Mouse (Mus musculus) stomach, embryonic 15.5 days (tissue): ENCODE measurements around the gene Zfp719. TPM values are rescaled to one million over a fixed set of nuclear protein-coding genes. Genes with fewer than 3 reads are reported as not detected.

Experiments
- ATAC-seq: fragments of 200-750 bp; cut with Nextera tagmentation; 2 replicates; pipeline ENCODE4 v1.8.0; 2017; ENCODE audit warnings: low read depth, moderate number of reproducible peaks, moderate TSS enrichment; ENCODE audit not compliant: insufficient read depth, low FRiP score
- H3K27ac ChIP-seq: fragments of 300-500 bp; sonication (generic); 2 replicates; pipeline ENCODE4 v1.5.1; 2015; ENCODE audit warnings: mild to moderate bottlenecking, inconsistent platforms
- H3K27me3 ChIP-seq: fragments of 300-500 bp; sonication (generic); replicated peaks from 2 replicates; pipeline ENCODE4 v1.6.1; 2015; ENCODE audit warnings: inconsistent platforms
- H3K36me3 ChIP-seq: fragments of 300-500 bp; sonication (generic); 2 replicates; pipeline ENCODE4 v1.6.1; 2015; ENCODE audit warnings: inconsistent platforms
- H3K4me1 ChIP-seq: fragments of 300-500 bp; sonication (generic); 2 replicates; pipeline ENCODE4 v1.6.1; 2015; ENCODE audit warnings: inconsistent platforms
- H3K4me2 ChIP-seq: fragments of 300-500 bp; sonication (generic); 2 replicates; pipeline ENCODE4 v1.6.1; 2015; ENCODE audit warnings: mild to moderate bottlenecking, inconsistent platforms
- H3K4me3 ChIP-seq: fragments of 300-500 bp; sonication (generic); replicated peaks from 2 replicates; pipeline ENCODE4 v1.5.1; 2015; ENCODE audit warnings: inconsistent platforms
- H3K9ac ChIP-seq: fragments of 300-500 bp; sonication (generic); 2 replicates; pipeline ENCODE4 v1.6.1; 2015; ENCODE audit warnings: inconsistent platforms
- H3K9me3 ChIP-seq: fragments of 300-500 bp; sonication (generic); 2 replicates; pipeline ENCODE4 v1.6.1; 2016; ENCODE audit warnings: inconsistent platforms
- WGBS: fragments of 180-500 bp; shearing (Covaris S2); methylation state at CpG from one replicate; pipeline ENCODE4 v1.1.7; 2015; 5-methylcytosine and 5-hydroxymethylcytosine counted together
- polyA plus RNA-seq: library from polyadenylated mRNA; unstranded; fragments of >200 nt; fragmentation: Nextera tagmentation; extraction: Ambion mirVana; gene quantifications from 2 replicates; pipeline ENCODE4 v1.2.1, GENCODE M21; 2015

Zfp719 gene
- polyA plus RNA-seq, 1 experiment from 2014 or later, result 10.3 TPM

DNA sequence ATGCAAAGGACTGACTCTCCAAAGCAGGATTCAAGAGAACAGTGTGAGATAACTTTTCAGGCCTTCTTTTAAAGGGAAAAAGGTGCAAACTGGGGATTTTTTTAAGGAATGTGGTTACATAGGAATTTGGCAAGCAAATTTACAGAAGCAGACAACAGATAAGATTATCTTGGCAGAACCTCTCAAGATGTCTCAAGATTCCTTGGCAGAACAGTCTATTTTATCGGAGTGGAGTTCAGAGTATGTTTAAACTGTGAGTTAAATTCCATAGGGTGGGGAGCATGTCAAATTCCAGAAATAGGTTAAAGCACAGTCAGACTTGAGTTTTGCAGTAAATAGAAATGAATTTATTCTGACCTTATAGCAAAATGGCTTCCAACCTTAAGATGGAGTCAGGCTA is 22.5 kb upstream of the Zfp719 start:
- ATAC-seq, result no peak
- no peaks in the 10 kb centered on the region for H3K4me1 ChIP-seq
- 25% methylated on average over 1 of the region's 1 CpGs for WGBS
- no peaks in the 10 kb centered on the region for H3K36me3 ChIP-seq
- no peak overlapping the region for H3K4me3 ChIP-seq
- H3K9ac ChIP-seq, result no peak overlapping the region
- H3K27me3 ChIP-seq, result no peaks in the 10 kb centered on the region
- no peak overlapping the region for H3K27ac ChIP-seq
- H3K4me2 ChIP-seq, result no peak overlapping the region
- no peaks in the 10 kb centered on the region for H3K9me3 ChIP-seq

DNA sequence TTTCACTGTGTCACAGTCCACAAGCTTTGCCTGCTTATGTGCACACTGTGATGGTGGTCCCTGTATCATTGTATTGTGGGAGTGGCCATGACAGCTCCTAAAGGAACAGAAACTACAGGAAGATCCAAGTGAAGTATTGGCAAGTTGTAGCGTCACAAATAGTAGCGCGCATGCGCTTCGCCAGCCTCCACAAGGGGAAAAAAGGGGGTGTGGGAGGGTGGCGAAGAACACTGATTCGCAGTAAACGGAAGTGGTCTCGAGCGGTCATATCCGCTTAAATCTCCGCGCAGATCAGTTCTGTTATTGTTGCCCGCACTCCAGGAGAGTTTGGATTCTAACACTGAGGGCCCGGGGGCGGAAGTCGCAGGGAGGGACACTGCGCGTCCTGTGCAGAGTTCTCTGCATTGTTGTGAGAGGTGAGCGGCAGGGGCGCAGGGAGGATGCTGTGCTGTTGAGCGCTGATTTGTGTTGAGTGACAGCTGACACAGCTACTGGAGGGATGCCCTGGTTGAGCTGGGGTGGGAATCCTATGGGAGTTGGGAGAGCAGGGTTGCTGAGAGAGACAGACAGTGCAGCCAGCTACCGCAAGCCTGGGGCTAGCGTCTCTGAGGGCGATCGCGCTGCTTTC is 17.3 kb upstream of the Zfp719 start, which contains the start of gene Zfp658:
Gene Zfp658 (plus strand): TSS at position 251 of the 628 bp plus-strand sequence.
- no peaks in the 10 kb centered on the region for H3K9me3 ChIP-seq
- H3K4me3 ChIP-seq, result peak within 1 kb of the TSS; percentile 79
- H3K27ac ChIP-seq, result peak within 1 kb of the TSS; percentile 76
- H3K36me3 ChIP-seq, result no peaks in the 10 kb centered on the region
- peaks cover 9% of the 10 kb centered on the region; the same call in 1 of the 2 replicates for H3K4me1 ChIP-seq
- peak; percentile 77 for ATAC-seq
- H3K9ac ChIP-seq, result peak within 1 kb of the TSS; percentile 64
- H3K27me3 ChIP-seq, result no peaks in the 10 kb centered on the region
- WGBS, result under 1% methylated on average over 27 of the region's 27 CpGs
- H3K4me2 ChIP-seq, result peak within 1 kb of the TSS; percentile 83

DNA sequence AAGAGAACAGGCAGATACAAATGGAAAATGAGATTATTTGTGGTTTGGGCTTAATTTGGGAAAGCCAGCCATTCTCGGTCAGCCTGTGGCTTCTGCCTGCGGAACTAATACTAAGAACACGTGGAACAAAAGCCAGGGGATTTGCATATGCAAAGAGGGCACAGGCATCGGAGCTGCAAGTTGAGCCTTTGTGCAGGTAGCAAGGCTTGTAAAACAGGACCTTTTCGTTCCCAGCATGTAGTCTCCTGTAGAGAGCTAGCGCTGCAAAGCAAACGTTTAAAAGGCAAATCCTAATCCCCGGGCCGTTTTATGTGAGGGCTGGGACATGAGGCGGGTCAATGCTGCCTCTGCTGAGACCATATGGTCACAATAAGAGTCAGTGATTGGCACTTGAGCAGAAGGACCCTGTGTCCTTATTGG is 16.7 kb upstream of the Zfp719 start:
- Histone ChIP-seq H3K27ac (peak overlapping the region; percentile 76), H3K9ac (peak overlapping the region; percentile 64), H3K4me1 (peaks cover 9% of the 10 kb centered on the region; the same call in 1 of the 2 replicates), H3K4me2 (peak overlapping the region; percentile 83), H3K9me3 (no peaks in the 10 kb centered on the region), H3K27me3 (no peaks in the 10 kb centered on the region), H3K36me3 (peaks cover 2% of the 10 kb centered on the region; the same call in 1 of the 2 replicates), H3K4me3 (peak overlapping the region; percentile 79)
- under 1% methylated on average over 10 of the region's 10 CpGs for WGBS
- 0 out of 2 replicates have a peak, but pooled peaks have one; percentile 6 for ATAC-seq

- H3K36me3 ChIP-seq, result peaks cover 8% of the 10 kb centered on the region; the same call in 1 of the 2 replicates
- no peaks in the 10 kb centered on the region for H3K27me3 ChIP-seq
- ATAC-seq, result no peak
- no peaks in the 10 kb centered on the region for H3K9me3 ChIP-seq
- peaks cover 9% of the 10 kb centered on the region; the same call in 1 of the 2 replicates for H3K4me1 ChIP-seq
- WGBS, result 49% methylated on average over 6 of the region's 6 CpGs
- H3K4me2 ChIP-seq, result peak overlapping the region; percentile 83
- H3K27ac ChIP-seq, result no peak overlapping the region
- H3K4me3 ChIP-seq, result peak overlapping the region; percentile 79
- no peak overlapping the region for H3K9ac ChIP-seq
These were observed 16.1 kb upstream of the Zfp719 start for GRCm38 (mm10) chr7:43563300-43563699.

DNA sequence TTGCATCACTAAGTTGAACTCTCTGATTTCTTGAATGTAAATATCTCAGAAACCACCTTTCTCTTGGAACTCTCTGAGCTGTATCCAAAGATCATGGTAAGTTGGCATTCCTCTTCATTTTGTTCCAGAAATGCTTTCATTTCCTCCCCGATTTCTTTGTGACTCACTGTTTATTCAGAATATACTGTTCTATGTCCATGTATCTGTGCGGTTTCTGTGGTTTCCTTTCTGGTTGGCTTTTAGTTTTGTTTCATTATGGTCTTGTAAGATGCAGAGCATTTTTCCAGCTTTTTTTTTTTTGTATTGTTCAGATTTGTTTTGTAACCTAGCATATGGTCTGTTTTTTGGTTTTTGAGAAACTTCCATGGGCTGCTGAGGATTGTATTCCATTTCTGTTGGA is 8.2 kb upstream of the Zfp719 start:
- Histone ChIP-seq H3K27me3 (no peaks in the 10 kb centered on the region), H3K4me3 (no peak overlapping the region), H3K36me3 (peaks cover 35% of the 10 kb centered on the region), H3K4me1 (no peaks in the 10 kb centered on the region), H3K27ac (no peak overlapping the region), H3K4me2 (no peak overlapping the region), H3K9me3 (no peaks in the 10 kb centered on the region), H3K9ac (no peak overlapping the region)
- no peak for ATAC-seq
- WGBS, result 93% methylated on average over 2 of the region's 2 CpGs

GRCm38 (mm10) chr7:43580526-43580925 is 1.1 kb downstream of the Zfp719 start:
- no peaks in the 10 kb centered on the region for H3K9me3 ChIP-seq
- H3K9ac ChIP-seq, result peak overlapping the region; percentile 27; the same call in 1 of the 2 replicates
- H3K4me2 ChIP-seq, result peak overlapping the region; percentile 64
- WGBS, result 59% methylated on average over 5 of the region's 5 CpGs
- H3K27ac ChIP-seq, result peak overlapping the region; percentile 87; the same call in 1 of the 2 replicates
- H3K36me3 ChIP-seq, result peaks cover 14% of the 10 kb centered on the region
- H3K27me3 ChIP-seq, result no peaks in the 10 kb centered on the region
- peaks cover 11% of the 10 kb centered on the region for H3K4me1 ChIP-seq
- peak overlapping the region; percentile 72 for H3K4me3 ChIP-seq
- ATAC-seq, result no peak

GRCm38 (mm10) chr7:43584790-43585189 is 5.4 kb downstream of the Zfp719 start:
- 94% methylated on average over 5 of the region's 5 CpGs for WGBS
- H3K9ac ChIP-seq, result no peak overlapping the region
- no peaks in the 10 kb centered on the region for H3K27me3 ChIP-seq
- H3K27ac ChIP-seq, result no peak overlapping the region
- H3K9me3 ChIP-seq, result no peaks in the 10 kb centered on the region
- no peak for ATAC-seq
- H3K4me1 ChIP-seq, result peaks cover 11% of the 10 kb centered on the region
- no peak overlapping the region for H3K4me3 ChIP-seq
- peaks cover 50% of the 10 kb centered on the region for H3K36me3 ChIP-seq
- H3K4me2 ChIP-seq, result no peak overlapping the region

- Histone ChIP-seq H3K27ac (no peak overlapping the region), H3K9me3 (no peaks in the 10 kb centered on the region), H3K9ac (no peak overlapping the region), H3K36me3 (no peaks in the 10 kb centered on the region), H3K27me3 (no peaks in the 10 kb centered on the region), H3K4me1 (no peaks in the 10 kb centered on the region), H3K4me2 (no peak overlapping the region), H3K4me3 (no peak overlapping the region)
- 25% methylated on average over 5 of the region's 5 CpGs for WGBS
- ATAC-seq, result no peak
These were observed 22.5 kb downstream of the Zfp719 start for GRCm38 (mm10) chr7:43601884-43602283.

DNA sequence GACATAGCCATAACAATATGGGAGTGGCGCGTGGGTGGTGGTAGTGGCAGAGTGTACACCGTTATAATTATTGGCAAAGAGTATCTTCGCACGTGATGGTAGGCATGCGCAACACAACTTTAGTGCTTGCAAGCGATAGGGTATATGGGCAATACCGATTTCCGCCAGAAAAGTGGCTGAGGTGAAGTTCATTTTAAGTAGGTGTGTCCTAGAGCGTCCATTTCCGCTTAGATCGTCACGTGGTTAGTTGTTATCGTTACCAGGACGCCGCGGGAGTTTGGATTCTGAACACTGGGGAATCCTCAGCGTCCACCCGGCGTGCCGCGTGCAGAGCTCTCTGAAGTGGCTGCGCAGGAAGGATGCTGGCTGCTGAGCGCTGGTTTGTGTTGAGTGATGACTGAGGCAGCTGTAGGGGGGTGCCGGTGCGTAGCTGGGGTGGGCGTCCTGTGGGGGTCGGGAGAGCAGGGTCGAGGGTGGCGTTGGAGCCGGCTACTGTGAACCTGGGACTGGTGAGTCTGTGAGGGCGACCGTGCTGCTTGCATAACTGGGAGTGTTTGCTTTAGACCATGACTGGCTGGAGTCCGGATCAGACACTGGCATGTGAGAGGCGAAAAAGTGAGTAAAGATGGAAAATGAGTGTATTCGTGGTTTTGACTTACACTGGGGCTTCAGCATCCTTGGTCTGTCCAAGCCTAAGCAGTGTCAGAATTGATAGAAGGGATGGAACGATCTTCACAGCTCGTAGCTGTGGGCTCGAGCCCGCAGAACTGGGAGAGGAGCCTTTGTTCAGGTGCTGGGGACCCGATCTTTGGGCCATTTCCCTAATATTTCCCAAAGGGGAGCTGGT is 27.7 kb downstream of the Zfp719 start, which contains the start of gene Zfp819:
Gene Zfp819 (plus strand): TSS at position 274 of the 847 bp plus-strand sequence.
- Histone ChIP-seq H3K9me3 (no peaks in the 10 kb centered on the region), H3K4me2 (peak within 1 kb of the TSS; percentile 71), H3K4me3 (peak within 1 kb of the TSS; percentile 30), H3K9ac (no peak within 1 kb of the TSS), H3K27ac (no peak within 1 kb of the TSS), H3K4me1 (0 out of 2 replicates have a peak, but pooled peaks cover 3% of the 10 kb centered on the region), H3K36me3 (no peaks in the 10 kb centered on the region), H3K27me3 (0 out of 2 replicates have a peak, but pooled peaks cover 5% of the 10 kb centered on the region)
- peak; percentile 79 for ATAC-seq
- 16% methylated on average over 41 of the region's 41 CpGs for WGBS

DNA sequence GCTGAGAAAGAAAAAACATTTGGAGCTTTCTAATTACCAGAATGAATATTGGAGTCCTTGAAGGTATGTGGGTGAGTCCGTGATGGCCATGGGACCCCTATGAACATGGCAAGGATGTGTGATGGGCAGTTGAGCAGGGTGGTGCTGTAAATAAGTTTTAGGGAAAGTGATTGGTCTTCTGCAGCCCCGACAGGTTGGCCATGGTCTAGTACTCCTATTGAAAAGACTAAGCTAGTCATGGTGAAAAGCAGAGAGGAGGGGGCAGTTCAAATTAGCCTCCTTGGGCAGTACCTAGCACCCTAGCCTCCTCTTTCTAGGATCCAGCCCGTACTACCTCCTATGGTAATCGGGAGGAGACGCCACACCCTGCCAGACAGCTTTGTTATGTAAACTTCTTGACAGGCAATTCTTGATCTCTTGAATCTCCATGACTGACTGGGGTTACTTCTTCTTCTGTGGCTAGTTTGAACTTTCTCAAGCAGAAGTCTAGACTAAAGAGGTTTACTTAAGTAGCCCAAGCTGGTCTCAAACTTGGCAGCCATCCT is 28.4 kb downstream of the Zfp719 start:
- Histone ChIP-seq H3K4me3 (no peak overlapping the region; the same call in 1 of the 2 replicates), H3K4me1 (0 out of 2 replicates have a peak, but pooled peaks cover 3% of the 10 kb centered on the region), H3K9ac (no peak overlapping the region), H3K4me2 (no peak overlapping the region), H3K36me3 (no peaks in the 10 kb centered on the region), H3K27me3 (0 out of 2 replicates have a peak, but pooled peaks cover 5% of the 10 kb centered on the region), H3K27ac (no peak overlapping the region), H3K9me3 (no peaks in the 10 kb centered on the region)
- 28% methylated on average over 5 of the region's 5 CpGs for WGBS
- ATAC-seq, result no peak

- WGBS, result 68% methylated on average over 7 of the region's 7 CpGs
- Histone ChIP-seq H3K9me3 (no peaks in the 10 kb centered on the region), H3K36me3 (no peaks in the 10 kb centered on the region), H3K27me3 (0 out of 2 replicates have a peak, but pooled peaks cover 5% of the 10 kb centered on the region), H3K4me3 (no peak overlapping the region), H3K4me1 (0 out of 2 replicates have a peak, but pooled peaks cover 3% of the 10 kb centered on the region), H3K9ac (no peak overlapping the region), H3K4me2 (no peak overlapping the region), H3K27ac (no peak overlapping the region)
- ATAC-seq, result no peak
These were observed 29.0 kb downstream of the Zfp719 start for GRCm38 (mm10) chr7:43608316-43608824.
